Mouse (Mus musculus) right cerebral cortex, adult 2 months (tissue): ENCODE data around the gene 1700001P01Rik.
A peak's percentile ranks its signal among the peaks of the same experiment; 100 is the strongest.

Experiments used
- DNase-seq, 2 experiments: peaks; one replicate each; pipeline ENCODE4 v3.0.0; 2021 to 2022; ENCODE audit warnings: low spot score in 2 of 2

Gene 1700001P01Rik

DNA sequence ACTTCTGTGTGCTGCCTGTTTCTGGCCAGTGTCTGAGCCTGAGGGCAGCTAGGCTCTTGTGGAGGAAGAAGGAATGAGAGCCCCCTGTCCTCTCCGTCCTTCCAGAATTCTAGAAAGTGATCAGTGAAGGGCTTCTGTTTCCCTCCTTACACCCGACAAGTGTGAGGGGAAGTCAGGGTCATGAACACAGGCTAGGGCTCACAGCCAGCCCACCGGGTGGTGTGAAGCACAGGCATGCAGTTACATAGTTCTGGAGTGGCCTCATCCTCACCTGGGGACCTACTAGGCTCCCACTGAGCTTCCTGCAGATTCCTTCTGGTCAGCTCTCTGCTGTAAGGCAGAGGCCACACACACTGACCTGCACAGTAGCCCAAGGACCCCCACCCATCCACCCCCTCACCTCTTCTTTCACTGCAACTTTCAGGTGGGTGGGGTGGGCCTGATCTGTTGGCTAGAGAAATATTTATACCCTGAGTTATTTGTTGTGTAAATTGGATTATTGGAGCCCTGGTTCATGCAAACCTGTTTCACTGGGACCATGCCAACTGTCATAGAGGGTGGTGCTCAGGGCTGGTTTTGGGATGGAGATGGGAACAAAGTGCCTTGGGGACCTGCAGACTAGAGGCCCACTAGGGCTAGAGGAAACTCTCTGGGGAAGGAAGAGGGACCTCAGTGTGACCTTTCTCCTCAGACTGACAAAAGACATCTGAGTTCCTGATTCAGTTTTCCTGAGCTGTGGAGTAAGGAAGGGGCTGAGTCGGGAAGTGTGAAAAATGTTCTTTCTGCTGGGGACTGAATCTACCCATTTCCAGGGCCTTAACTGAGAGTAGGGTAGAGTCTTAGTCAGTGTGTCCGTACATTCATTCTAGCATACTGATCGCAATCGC, 33.8 kb upstream of the 1700001P01Rik start:
- DNase-seq = no peak

DNA sequence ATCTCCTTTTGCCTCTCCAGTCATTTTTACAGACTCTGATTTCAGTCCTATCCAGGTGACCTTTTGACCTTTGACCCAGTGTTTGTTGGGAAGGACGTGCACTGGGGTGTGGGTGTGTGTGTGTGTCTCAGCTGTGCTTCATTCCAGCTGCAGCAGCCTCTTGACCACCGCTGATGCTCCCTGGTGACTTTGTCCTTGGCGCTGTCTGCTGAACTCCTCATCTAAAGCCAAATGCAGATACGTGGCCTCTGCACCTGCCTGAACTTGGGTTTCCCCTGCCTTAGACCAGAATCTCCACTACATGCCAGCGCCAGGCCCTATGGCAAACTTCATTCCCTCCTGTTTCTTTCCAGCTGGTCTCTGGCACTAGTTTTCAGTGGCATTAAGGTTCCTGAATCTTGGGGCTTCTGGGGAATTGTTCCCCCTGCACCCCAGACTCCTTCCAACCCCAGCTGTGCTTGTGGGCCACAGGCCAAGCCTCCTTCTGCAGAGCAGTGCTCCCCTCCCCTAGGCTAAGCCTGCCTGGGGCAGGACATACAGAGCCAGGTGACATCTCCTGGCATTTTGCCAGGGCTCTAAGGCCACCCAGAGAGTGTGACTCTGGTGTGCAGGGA, 33.0 kb upstream of the 1700001P01Rik start:
- no peak for DNase-seq

GRCm38 (mm10) chr11:97808093-97808492, 32.4 kb upstream of the 1700001P01Rik start:
- no peak for DNase-seq

DNA sequence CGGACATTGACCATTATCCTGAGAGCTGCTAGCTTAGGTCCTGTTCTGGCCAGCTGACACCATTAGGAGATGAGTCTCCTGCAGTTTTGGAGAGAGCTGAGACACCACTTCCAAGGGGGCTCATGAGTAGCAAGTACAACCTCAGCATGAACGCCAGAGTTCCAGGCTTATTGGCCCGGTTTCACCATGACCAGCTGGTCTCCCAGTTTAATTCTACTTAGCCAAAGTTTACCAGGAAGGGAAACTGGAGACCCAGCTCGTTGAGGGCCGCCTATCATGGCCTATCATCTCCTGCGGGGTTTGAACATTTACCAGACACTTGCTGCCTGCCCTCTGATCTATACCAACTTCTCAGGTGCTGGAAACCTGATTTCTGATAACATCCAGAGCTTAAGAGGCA, 31.9 kb upstream of the 1700001P01Rik start:
- DNase-seq = no peak

- no peak for DNase-seq
Measured at GRCm38 (mm10) chr11:97806613-97806964, 30.9 kb upstream of the 1700001P01Rik start.

DNA sequence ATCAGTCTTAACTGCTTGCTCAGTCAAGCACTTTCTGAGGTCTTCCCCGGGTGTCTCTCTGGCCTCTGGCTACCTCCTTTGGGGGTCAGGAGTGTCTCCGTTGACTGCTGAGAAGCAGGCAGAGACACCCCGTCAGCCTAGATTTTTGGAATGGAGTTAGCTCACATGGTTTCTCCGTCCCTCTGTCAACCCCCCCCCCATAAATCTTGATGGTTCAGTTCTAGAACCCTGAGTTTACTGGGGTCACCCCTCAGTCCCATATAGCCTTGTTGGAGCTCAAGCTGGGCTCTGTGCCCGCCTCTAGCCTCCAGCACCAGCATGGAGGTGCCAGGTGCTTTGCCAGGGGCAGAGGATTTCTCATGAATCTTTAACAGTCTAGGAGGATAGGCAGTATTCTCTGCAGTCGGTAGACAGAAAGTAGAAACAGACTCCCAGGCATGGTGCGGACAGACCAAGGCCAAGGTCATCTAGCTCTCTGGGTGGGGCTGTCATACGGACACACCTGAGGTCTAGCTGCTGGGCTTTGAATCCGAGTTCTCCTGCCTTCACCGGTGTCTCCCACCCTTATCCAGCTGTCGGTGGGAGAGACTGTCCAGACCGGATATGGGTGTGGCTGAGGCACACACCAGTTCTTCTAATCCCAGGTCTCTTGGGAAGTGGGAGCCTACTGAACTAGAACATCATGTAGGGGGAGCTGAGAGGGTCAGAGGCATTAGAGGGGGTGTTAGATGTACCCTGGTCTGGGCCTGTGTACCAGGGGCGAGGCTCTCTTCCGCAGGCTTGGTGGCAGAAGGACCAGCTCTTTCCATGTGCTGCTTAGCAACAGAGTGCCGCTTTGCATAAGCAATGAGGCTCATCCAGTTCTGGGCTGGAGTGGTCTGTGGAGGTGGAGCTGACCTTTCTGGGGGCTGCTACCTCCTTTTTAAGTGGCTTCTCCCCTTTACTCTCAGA, 30.2 kb upstream of the 1700001P01Rik start:
- no peak for DNase-seq

GRCm38 (mm10) chr11:97804841-97805661, 29.3 kb upstream of the 1700001P01Rik start:
- no peak for DNase-seq

- no peak for DNase-seq
Measured at GRCm38 (mm10) chr11:97803847-97804246, 28.1 kb upstream of the 1700001P01Rik start.

GRCm38 (mm10) chr11:97802495-97802894, 26.8 kb upstream of the 1700001P01Rik start:
- DNase-seq = no peak

DNA sequence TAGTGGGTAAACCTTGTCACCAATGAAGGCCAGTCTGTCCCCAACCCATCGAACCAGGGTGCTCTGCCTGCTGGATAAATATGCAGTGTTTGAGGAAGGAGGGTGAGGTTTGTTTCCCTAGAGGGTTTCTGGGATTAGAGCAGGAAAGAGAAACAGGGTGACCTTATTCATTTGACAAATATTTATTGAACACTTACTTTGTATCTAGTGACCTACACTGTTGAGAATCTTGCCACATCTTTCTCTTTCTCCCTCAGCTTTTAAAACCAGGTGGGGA, 26.4 kb upstream of the 1700001P01Rik start:
- DNase-seq = no peak

- DNase-seq = peak; percentile 64 to 69
Measured at GRCm38 (mm10) chr11:97801409-97802193, 25.9 kb upstream of the 1700001P01Rik start.

GRCm38 (mm10) chr11:97800691-97801408, 25.1 kb upstream of the 1700001P01Rik start:
- no peak for DNase-seq

- no peak for DNase-seq
Measured at GRCm38 (mm10) chr11:97799994-97800690, 24.4 kb upstream of the 1700001P01Rik start.

DNA sequence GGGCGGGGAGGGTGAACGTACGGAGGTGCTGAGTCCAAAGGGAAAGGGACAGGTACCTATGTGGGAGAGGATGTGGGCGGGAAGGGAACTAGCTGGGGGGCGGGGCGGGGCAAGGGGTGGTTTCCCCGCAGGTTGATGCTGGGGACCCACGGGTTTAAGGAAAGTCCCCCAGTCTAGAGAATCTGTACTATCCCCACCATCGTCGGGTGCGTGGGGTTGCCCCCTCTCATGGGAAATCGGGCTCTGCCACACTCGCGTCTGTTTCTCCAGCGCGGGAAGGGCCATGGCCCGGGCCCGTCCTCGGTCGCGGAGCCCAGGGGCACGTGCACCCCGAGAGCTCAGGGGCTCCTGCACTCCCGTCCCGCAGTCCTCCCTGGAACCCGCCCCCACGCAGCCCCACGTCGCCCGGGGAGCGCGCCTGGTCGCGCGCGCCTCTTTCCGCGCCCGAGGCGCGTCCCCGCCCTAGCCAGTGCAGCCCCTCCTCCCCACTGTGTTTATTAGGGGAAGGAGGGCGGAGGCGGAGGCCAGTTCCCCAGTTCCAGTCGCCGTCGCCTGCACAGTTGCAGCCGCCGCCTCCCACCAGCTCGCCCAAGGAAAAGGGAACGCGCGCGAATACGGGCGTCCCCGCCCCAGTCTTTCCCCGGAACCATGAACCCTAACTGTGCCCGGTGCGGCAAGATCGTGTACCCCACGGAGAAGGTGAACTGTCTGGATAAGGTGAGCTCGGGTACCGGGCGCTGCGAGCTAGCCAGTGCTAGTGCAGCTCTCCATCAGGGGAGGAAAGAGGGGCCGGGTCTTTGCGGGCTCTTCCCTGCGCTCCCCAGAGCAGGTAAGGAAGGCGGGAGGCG, 23.7 kb upstream of the 1700001P01Rik start:
- peak; percentile 84 to 85 for DNase-seq

GRCm38 (mm10) chr11:97798782-97799145, 23.0 kb upstream of the 1700001P01Rik start, which contains the start of gene Lasp1:
Gene Lasp1, plus strand, starts transcription at chr11:97799000.
- peak; percentile 94 to 96 for DNase-seq

GRCm38 (mm10) chr11:97798083-97798435, 22.3 kb upstream of the 1700001P01Rik start:
- DNase-seq = no peak

GRCm38 (mm10) chr11:97797369-97798082, 21.8 kb upstream of the 1700001P01Rik start:
- DNase-seq = no peak

GRCm38 (mm10) chr11:97796910-97797309, 21.2 kb upstream of the 1700001P01Rik start:
- peak; percentile 83 to 92 for DNase-seq
